Mouse (Mus musculus) skeletal muscle tissue, postnatal 0 days (tissue): ENCODE data around the gene Pym1. TPM values are rescaled to one million over a fixed set of nuclear protein-coding genes. Genes with fewer than 3 reads are reported as not detected.

ENCODE experiments used
- polyA plus RNA-seq: library from polyadenylated mRNA; unstranded; fragments of >200 nt; fragmentation: Nextera tagmentation; extraction: Ambion mirVana; gene quantifications from 2 replicates; pipeline ENCODE4 v1.2.1, GENCODE M21; 2015

The Pym1 gene
- 13.7 and 17.7 TPM in 2 replicates for polyA plus RNA-seq

DNA sequence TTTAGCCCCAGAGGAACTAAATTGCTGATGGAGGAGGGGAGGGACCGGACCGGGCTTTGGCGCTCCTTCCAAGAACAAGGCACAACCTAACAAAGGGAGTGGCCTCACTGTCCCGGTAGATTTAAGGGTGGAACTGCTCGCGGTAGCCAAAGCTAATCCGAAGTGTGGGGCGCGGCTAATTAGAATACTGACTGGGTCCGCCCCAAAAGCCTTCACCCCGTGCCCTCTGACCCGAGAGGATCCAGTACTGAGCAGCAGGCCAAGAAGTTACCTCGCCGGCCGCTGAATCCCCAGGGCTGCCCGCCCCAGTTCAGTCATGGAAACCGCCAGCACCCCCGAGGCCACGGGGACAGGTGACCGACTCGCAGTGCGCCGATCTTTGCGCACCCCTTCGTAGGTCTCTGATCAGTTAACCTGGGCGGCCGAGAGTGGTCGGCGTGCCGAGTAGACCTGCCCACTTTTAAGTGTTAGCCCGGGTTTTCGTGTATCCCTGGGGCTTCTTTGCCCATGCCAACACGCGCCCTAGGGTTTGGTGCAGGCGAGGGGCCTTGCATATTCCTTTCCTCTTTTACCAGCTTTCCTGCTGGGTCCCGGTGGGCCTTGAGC lies at the start of gene Pym1:
TSS of gene Pym1 (plus strand) at position 244 of the 606 bp plus-strand sequence.

GRCm38 (mm10) chr10:128703895-128704294 lies 43.8 kb upstream of the Pym1 start, which contains the start of gene Pmel:
Gene Pmel (plus strand): TSS chr10:128704195.

GRCm38 (mm10) chr10:128704491-128705316 lies 43.0 kb upstream of the Pym1 start, which contains the start of gene Cdk2:
Gene Cdk2 (minus strand): TSS chr10:128705031.

DNA sequence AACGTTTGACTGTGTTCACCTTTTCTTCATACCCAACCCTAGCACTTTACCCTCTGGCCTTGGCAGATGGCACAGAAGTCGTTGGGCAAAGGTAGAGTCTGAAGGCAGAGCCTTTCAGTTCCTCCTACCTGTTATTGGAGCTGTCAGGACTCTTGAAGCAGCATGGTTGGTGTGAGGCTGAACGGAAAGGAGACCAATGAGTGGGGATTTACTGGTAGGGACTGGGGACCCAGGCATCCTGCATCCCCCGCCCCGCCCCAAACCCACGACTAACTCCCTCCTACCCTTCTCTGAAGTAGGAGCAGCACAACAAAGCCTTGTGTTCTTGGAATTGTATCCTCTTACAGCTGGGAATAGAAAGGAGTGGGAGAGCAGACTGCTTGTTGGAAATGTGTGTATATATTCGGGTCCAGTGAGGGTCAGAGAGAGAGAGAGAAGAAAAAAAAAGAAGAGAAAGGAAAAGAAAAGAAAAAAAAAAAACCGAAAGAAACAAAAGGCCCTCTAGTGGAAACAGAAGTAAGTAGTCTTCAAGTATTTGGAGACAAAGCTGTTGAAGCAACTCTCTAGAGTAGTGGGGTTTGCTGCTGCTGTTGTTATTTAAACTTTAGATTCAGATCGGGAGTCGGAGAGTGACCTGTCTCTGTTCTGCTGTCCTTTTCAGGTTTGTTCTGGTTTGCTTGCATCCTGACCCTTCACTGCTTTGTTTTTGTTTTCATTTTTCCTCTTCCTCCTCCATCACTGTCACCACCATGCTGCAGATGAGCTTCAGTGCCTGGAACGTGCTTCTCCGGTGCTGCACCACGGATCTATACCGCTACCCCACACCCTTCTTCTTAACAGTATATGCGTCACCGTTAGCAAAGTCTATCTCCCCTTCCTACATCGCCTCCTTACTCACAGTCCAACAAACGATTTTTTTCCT lies 2.7 kb upstream of the Pym1 start, which contains the start of gene Dgka:
TSS of gene Dgka (minus strand) at position 176 of the 922 bp plus-strand sequence.

DNA sequence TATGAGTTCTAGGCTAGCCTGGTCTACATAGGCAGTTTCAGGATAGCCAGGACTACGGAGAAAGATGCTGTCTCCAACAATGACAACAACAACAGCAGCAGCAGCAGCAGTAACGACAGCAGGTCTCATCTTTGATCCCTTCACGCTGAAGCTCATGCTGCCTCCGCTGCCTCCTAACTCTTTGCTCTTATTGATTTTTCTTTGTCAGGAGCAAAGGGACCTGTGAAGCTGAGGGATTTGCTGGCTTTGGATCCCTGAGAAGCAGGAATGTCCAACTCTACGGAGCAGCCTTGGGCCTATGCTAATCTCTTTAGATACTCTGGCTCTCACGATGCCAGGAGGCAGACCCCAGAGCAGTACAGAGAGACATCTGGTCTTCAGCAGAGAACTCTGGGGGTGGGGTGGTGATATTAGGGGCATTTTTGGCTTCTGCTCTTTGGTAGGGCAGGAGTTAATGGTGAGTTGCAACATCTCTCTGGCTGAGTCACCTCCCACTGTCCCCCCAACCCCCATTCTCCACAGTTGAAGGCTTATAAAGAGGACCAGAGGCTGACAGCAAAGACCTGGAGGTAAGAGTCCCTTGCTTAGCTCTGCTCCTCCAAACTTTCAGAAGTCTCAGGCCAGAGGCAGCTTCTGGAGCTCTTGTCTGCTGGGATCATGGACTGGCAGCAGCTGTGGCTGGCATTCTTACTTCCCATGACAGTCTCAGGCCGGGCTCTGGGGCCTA lies 42.9 kb downstream of the Pym1 start, which contains the start of gene Mmp19:
TSS of gene Mmp19 (plus strand) at position 513 of the 727 bp plus-strand sequence.

DNA sequence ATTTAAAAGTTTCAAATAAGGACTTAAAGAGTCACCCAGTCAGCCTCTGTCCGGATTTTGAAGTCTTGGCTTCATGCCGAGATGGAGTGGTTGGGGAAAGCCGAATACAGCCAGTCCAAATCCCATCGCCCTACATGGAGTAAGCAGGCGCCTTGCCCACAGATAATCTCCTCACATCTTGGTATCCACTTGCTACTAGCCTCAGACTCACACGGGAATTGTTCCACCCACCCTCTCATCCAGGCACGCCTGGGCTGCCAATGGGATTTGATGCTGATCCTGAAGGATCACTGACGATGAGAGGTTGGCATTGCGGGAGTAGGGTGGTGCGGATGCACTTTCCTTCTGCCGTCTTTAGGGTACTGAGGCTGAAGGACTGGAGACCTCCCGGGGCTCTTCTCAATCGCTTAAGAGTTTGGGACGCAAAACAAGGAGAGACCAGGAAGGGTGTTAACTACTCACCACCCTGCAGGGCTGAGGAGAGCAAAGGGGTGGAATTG lies 56.1 kb downstream of the Pym1 start, which contains the start of gene Dnajc14:
TSS of gene Dnajc14 (plus strand) at position 292 of the 500 bp plus-strand sequence.

GRCm38 (mm10) chr10:128804271-128805091 lies 56.8 kb downstream of the Pym1 start, which contains the start of gene Tmem198b:
Gene Tmem198b (minus strand): TSS chr10:128804370.

Other genes starting within 250 kb of the Pym1 start
- gene Myl6b, start 249.2 kb upstream of the Pym1 start, polyA plus RNA-seq: 7.6 and 8.2 TPM in 2 replicates
- 28.4 and 33.0 TPM in 2 replicates for gene Esyt1, start 222.0 kb upstream of the Pym1 start, polyA plus RNA-seq
- 4.7 and 6.6 TPM in 2 replicates for gene Zc3h10, start 200.1 kb upstream of the Pym1 start, polyA plus RNA-seq
- gene Rpl41, start 198.6 kb upstream of the Pym1 start, polyA plus RNA-seq: 2,311 and 2,586 TPM in 2 replicates
- gene Pa2g4, start 181.9 kb upstream of the Pym1 start, polyA plus RNA-seq: 73.4 and 83.9 TPM in 2 replicates
- 8.4 and 9.2 TPM in 2 replicates for gene Erbb3, start 158.2 kb upstream of the Pym1 start, polyA plus RNA-seq
- gene Rps26, start 121.1 kb upstream of the Pym1 start, polyA plus RNA-seq: 419 and 480 TPM in 2 replicates
- 0.54 and 0.66 TPM in 2 replicates for gene Ikzf4, start 101.9 kb upstream of the Pym1 start, polyA plus RNA-seq
- gene Suox, start 73.8 kb upstream of the Pym1 start, polyA plus RNA-seq: 12.8 and 16.8 TPM in 2 replicates
- 58.5 and 60.0 TPM in 2 replicates for gene Rab5b, start 51.6 kb upstream of the Pym1 start, polyA plus RNA-seq
- gene Pmel, start 43.7 kb upstream of the Pym1 start, polyA plus RNA-seq: 1.7 and 1.9 TPM in 2 replicates
- 38.7 and 40.5 TPM in 2 replicates for gene Cdk2, start 42.9 kb upstream of the Pym1 start, polyA plus RNA-seq
- 3.7 and 5.1 TPM in 2 replicates for gene Dgka, start 3.0 kb upstream of the Pym1 start, polyA plus RNA-seq
- gene Mmp19, start 43.0 kb downstream of the Pym1 start, polyA plus RNA-seq: 0.99 and 2.1 TPM in 2 replicates
- gene Dnajc14, start 56.2 kb downstream of the Pym1 start, polyA plus RNA-seq: 28.7 TPM in 2 replicates
- gene Tmem198b, start 56.5 kb downstream of the Pym1 start, polyA plus RNA-seq: 11.2 and 11.9 TPM in 2 replicates
- 85.9 and 110 TPM in 2 replicates for gene Sarnp, start 69.4 kb downstream of the Pym1 start, polyA plus RNA-seq
- gene Ormdl2, start 73.8 kb downstream of the Pym1 start, polyA plus RNA-seq: 14.4 and 18.7 TPM in 2 replicates
- gene Gdf11, start 143.8 kb downstream of the Pym1 start, polyA plus RNA-seq: 1.7 and 2.1 TPM in 2 replicates
- 697 and 764 TPM in 2 replicates for gene Cd63, start 153.1 kb downstream of the Pym1 start, polyA plus RNA-seq
- 15.9 and 16.8 TPM in 2 replicates for gene Rdh5, start 175.0 kb downstream of the Pym1 start, polyA plus RNA-seq
- gene Bloc1s1, start 176.1 kb downstream of the Pym1 start, polyA plus RNA-seq: 280 and 296 TPM in 2 replicates
- gene Itga7, start 185.9 kb downstream of the Pym1 start, polyA plus RNA-seq: 80.0 and 81.3 TPM in 2 replicates
- 0.12 and 1.8 TPM in 2 replicates for gene Mettl7b, start 213.1 kb downstream of the Pym1 start, polyA plus RNA-seq
- not detected in 2 replicates for gene Olfr9, start 241.5 kb downstream of the Pym1 start, polyA plus RNA-seq